Mouse (Mus musculus): Measurements from ENCODE around the gene Bnipl.

GRCm38 (mm10) chr3:95228894-95229780 is 21.9 kb downstream of the Bnipl start:
- no peak for TF ChIP-seq CTCF (IDR thresholded peaks at IDR 0.05; ENCODE audit: extremely low read depth, insufficient read depth, low read length)
- TF ChIP-seq POLR2A (IDR thresholded peaks at IDR 0.05; ENCODE audit: extremely low read depth, insufficient read depth, low read length): no peak
